Mouse (Mus musculus): ENCODE measurements around the gene Sco1. TPM values are rescaled to one million over a fixed set of nuclear protein-coding genes. Genes with fewer than 3 reads are reported as not detected.

The Sco1 gene
- polyA plus RNA-seq, 2 experiments, result 2.9 to 4.8 TPM

DNA sequence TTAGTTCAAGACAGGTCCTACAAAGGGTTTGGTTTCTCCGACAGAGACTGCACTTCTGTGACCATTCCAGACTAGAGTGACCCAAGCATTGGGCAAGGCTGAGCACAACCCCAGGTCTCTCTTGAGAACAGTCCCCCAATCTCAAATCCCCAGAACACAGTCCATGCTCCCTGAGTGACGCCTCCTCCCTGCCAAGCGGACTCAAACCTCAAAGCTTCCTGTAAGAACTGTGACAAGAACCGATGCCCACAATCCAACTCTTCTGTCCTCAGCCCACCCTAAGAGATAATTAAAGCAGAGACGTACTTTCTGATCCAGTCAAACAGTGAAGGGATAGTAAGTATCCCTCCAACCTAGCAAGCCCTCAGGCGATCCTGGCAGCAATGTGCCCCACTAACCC lies 60.9 kb downstream of the Sco1 start:
- ATAC-seq (ENCODE audit: insufficient read depth) (no peak), DNase-seq (ENCODE audit: low read depth in 3 of 3, low spot score in 3 of 3) (no peak)
- WGBS (ENCODE audit: insufficient replicate concordance), result 62% methylated on average over 6 of the region's 6 CpGs

DNA sequence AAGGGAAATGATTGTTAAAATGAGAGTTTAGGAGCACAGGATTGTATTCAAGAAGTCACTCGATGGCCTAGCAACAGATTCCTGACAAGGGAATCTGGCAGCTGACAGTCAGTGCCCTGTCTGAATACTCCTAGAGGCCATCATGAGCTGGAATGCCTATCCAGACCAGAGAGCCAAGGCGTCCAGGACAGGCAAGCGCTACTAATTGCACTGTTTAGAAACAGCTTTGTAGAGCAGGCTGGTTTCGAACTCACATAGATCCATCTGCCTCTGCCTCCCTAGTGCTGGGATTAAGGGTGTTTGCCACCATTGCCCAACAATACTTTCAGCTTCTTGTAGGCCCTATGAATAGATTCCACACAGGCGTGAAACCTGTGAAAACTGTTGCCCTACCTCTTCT lies 61.8 kb downstream of the Sco1 start:
- Histone ChIP-seq H3K4me1 (replicated peaks; ENCODE audit: control insufficient read depth in 2 of 2, insufficient read depth in 2 of 2, low read length in 1 of 2) (no peaks in the 10 kb centered on the region), H3K9me3 (ENCODE audit: control insufficient read depth, low read length) (no peaks in the 10 kb centered on the region), H3K27me3 (ENCODE audit: control insufficient read depth, insufficient read depth, low read length) (no peaks in the 10 kb centered on the region), H3K36me3 (replicated peaks; ENCODE audit: control insufficient read depth, insufficient read depth, low read depth) (no peaks in the 10 kb centered on the region), H3K4me3 (ENCODE audit: insufficient read depth in 1 of 2, low read depth in 2 of 2, low read length in 2 of 2) (no peak overlapping the region), H3K4me2 (ENCODE audit: low read depth) (no peak overlapping the region), H3K9ac (replicated peaks) (no peak overlapping the region), H3K27ac (no peak overlapping the region)
- 77% methylated on average over 5 of the region's 5 CpGs for WGBS (ENCODE audit: insufficient replicate concordance)
- DNase-seq (ENCODE audit: low read depth in 3 of 3, low spot score in 3 of 3) (no peak), ATAC-seq (ENCODE audit: insufficient read depth) (no peak)
- TF ChIP-seq EP300 (IDR thresholded peaks at IDR 0.05; ENCODE audit: low read depth) (no peak), CTCF (IDR thresholded peaks at IDR 0.05; ENCODE audit: low read depth) (no peak)

More for the DNA sequence above, 60.9 kb downstream of the Sco1 start:
- Histone ChIP-seq H3K4me1 (replicated peaks; ENCODE audit: control insufficient read depth in 2 of 2, insufficient read depth in 2 of 2, low read length in 1 of 2) (no peaks in the 10 kb centered on the region), H3K4me2 (ENCODE audit: low read depth) (no peak overlapping the region), H3K27ac (no peak overlapping the region), H3K9ac (replicated peaks) (no peak overlapping the region), H3K36me3 (replicated peaks; ENCODE audit: control insufficient read depth, insufficient read depth, low read depth) (no peaks in the 10 kb centered on the region), H3K9me3 (ENCODE audit: control insufficient read depth, low read length) (no peaks in the 10 kb centered on the region), H3K4me3 (ENCODE audit: insufficient read depth in 1 of 2, low read depth in 2 of 2, low read length in 2 of 2) (no peak overlapping the region), H3K27me3 (ENCODE audit: control insufficient read depth, insufficient read depth, low read length) (no peaks in the 10 kb centered on the region)
- TF ChIP-seq CTCF (IDR thresholded peaks at IDR 0.05; ENCODE audit: low read depth) (no peak), EP300 (IDR thresholded peaks at IDR 0.05; ENCODE audit: low read depth) (no peak)

DNA sequence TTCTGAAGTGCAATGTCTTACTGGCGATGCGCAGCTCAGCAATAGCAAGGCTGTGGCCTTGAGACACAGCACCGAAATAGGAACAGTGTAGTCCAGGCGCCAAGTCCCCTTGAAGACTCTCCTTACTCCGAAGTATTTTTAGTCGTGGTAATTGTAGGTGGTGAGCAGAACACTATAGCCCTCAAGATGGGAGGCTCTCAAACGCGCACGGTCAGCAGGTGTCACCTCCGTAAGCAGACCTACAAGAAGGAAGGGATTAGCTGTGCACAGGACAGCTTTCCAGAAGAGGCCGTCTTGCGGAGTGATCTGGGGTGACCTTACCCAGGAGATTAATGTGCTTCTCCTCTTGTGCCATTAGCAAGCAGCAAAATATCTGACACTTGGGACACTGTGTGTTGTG lies 62.4 kb downstream of the Sco1 start:
- ATAC-seq (ENCODE audit: insufficient read depth) (no peak), DNase-seq (ENCODE audit: low read depth in 3 of 3, low spot score in 3 of 3) (no peak)
- H3K9ac ChIP-seq (replicated peaks), result no peak overlapping the region
- H3K36me3 ChIP-seq (replicated peaks; ENCODE audit: control insufficient read depth, insufficient read depth, low read depth), result no peaks in the 10 kb centered on the region
- no peaks in the 10 kb centered on the region for H3K9me3 ChIP-seq (ENCODE audit: control insufficient read depth, low read length)
- H3K27ac ChIP-seq, result no peak overlapping the region
- no peak overlapping the region for H3K4me3 ChIP-seq (ENCODE audit: insufficient read depth in 1 of 2, low read depth in 2 of 2, low read length in 2 of 2)
- TF ChIP-seq CTCF (IDR thresholded peaks at IDR 0.05; ENCODE audit: low read depth) (no peak), EP300 (IDR thresholded peaks at IDR 0.05; ENCODE audit: low read depth) (no peak)
- H3K4me1 ChIP-seq (replicated peaks; ENCODE audit: control insufficient read depth in 2 of 2, insufficient read depth in 2 of 2, low read length in 1 of 2), result no peaks in the 10 kb centered on the region
- H3K27me3 ChIP-seq (ENCODE audit: control insufficient read depth, insufficient read depth, low read length), result no peaks in the 10 kb centered on the region
- WGBS (ENCODE audit: insufficient replicate concordance), result 69% methylated on average over 12 of the region's 12 CpGs
- H3K4me2 ChIP-seq (ENCODE audit: low read depth), result no peak overlapping the region

Small RNA genes within 50 kb of the gene (microRNA-seq; reads per million reads assigned to microRNA genes)
- gene Mir6923, result not detected

Other genes with a start within 250 kb of the Sco1 start
- not detected in 2 replicates for gene Pirt, start 140.7 kb upstream of the Sco1 start, polyA plus RNA-seq (2012; rRNA removed)
- gene Pirt, start 140.7 kb upstream of the Sco1 start, polyA plus RNA-seq (2014; fragmentation: Nextera tagmentation; extraction: Ambion mirVana), result not detected in 2 replicates
- gene Tmem238l, start 96.0 kb upstream of the Sco1 start, polyA plus RNA-seq (2012; rRNA removed), result not detected in 2 replicates
- gene Tmem238l, start 96.0 kb upstream of the Sco1 start, polyA plus RNA-seq (2014; fragmentation: Nextera tagmentation; extraction: Ambion mirVana), result not detected in 2 replicates
- gene Tmem220, start 27.5 kb upstream of the Sco1 start, polyA plus RNA-seq (2012; rRNA removed), result 1.2 and 1.6 TPM in 2 replicates
- gene Tmem220, start 27.5 kb upstream of the Sco1 start, polyA plus RNA-seq (2014; fragmentation: Nextera tagmentation; extraction: Ambion mirVana), result 0.88 and 1.5 TPM in 2 replicates
- gene Adprm, start 76 bp upstream of the Sco1 start, polyA plus RNA-seq (2012; rRNA removed), result 5.9 and 7.9 TPM in 2 replicates
- 9.6 and 9.7 TPM in 2 replicates for gene Adprm, start 76 bp upstream of the Sco1 start, polyA plus RNA-seq (2014; fragmentation: Nextera tagmentation; extraction: Ambion mirVana)
- gene Myh3, start 25.6 kb downstream of the Sco1 start, polyA plus RNA-seq (2012; rRNA removed), result 0.03 and 0.06 TPM in 2 replicates
- gene Myh3, start 25.6 kb downstream of the Sco1 start, polyA plus RNA-seq (2014; fragmentation: Nextera tagmentation; extraction: Ambion mirVana), result 0.06 TPM in 1 of 2 replicates, not detected in the other
- gene Myh2, start 118.4 kb downstream of the Sco1 start, polyA plus RNA-seq (2012; rRNA removed), result not detected in 2 replicates
- not detected in 2 replicates for gene Myh2, start 118.4 kb downstream of the Sco1 start, polyA plus RNA-seq (2014; fragmentation: Nextera tagmentation; extraction: Ambion mirVana)
- 0.01 TPM in 1 of 2 replicates, not detected in the other for gene Myh1, start 147.4 kb downstream of the Sco1 start, polyA plus RNA-seq (2012; rRNA removed)
- gene Myh1, start 147.4 kb downstream of the Sco1 start, polyA plus RNA-seq (2014; fragmentation: Nextera tagmentation; extraction: Ambion mirVana), result not detected in 2 replicates
- not detected in 2 replicates for gene Myh4, start 185.4 kb downstream of the Sco1 start, polyA plus RNA-seq (2012; rRNA removed)
- gene Myh4, start 185.4 kb downstream of the Sco1 start, polyA plus RNA-seq (2014; fragmentation: Nextera tagmentation; extraction: Ambion mirVana), result not detected in 2 replicates
- gene Myh8, start 224.5 kb downstream of the Sco1 start, polyA plus RNA-seq (2012; rRNA removed), result 0.02 TPM in 1 of 2 replicates, not detected in the other
- gene Myh8, start 224.5 kb downstream of the Sco1 start, polyA plus RNA-seq (2014; fragmentation: Nextera tagmentation; extraction: Ambion mirVana), result 0.03 TPM in 1 of 2 replicates, not detected in the other